Mouse (Mus musculus) hindbrain, embryonic 12.5 days (tissue): ENCODE measurements around the gene Slc25a41. TPM values are rescaled to one million over a fixed set of nuclear protein-coding genes. Genes with fewer than 3 reads are reported as not detected.

Experiments used
- ATAC-seq: fragments of 200-750 bp; cut with Nextera tagmentation; 2 replicates; pipeline ENCODE4 v1.8.0; 2017; ENCODE audit warnings: moderate TSS enrichment; ENCODE audit not compliant: low FRiP score
- H3K27ac ChIP-seq: fragments of 300-500 bp; sonication (generic); 2 replicates; pipeline ENCODE4 v1.5.1; 2016; ENCODE audit warnings: mild to moderate bottlenecking
- H3K27me3 ChIP-seq: fragments of 300-500 bp; sonication (generic); 2 replicates; pipeline ENCODE4 v1.6.1; 2016; ENCODE audit warnings: mild to moderate bottlenecking
- H3K36me3 ChIP-seq: fragments of 300-500 bp; sonication (generic); 2 replicates; pipeline ENCODE4 v1.6.1; 2016; ENCODE audit warnings: mild to moderate bottlenecking
- H3K4me1 ChIP-seq: fragments of 300-500 bp; sonication (generic); 2 replicates; pipeline ENCODE4 v1.6.1; 2016
- H3K4me2 ChIP-seq: fragments of 300-500 bp; sonication (generic); replicated peaks from 2 replicates; pipeline ENCODE4 v1.6.1; 2016; ENCODE audit warnings: mild to moderate bottlenecking
- H3K4me3 ChIP-seq: fragments of 300-500 bp; sonication (generic); 2 replicates; pipeline ENCODE4 v1.5.1; 2016; ENCODE audit warnings: mild to moderate bottlenecking
- H3K9ac ChIP-seq: fragments of 300-500 bp; sonication (generic); 2 replicates; pipeline ENCODE4 v1.6.1; 2016; ENCODE audit warnings: mild to moderate bottlenecking, moderate library complexity
- H3K9me3 ChIP-seq: fragments of 300-500 bp; sonication (generic); replicated peaks from 2 replicates; pipeline ENCODE4 v1.6.1; 2016; ENCODE audit warnings: mild to moderate bottlenecking
- WGBS: fragments of 180-500 bp; shearing (Covaris S2); methylation state at CpG from one replicate; pipeline ENCODE4 v1.1.7; 2016; 5-methylcytosine and 5-hydroxymethylcytosine counted together
- polyA plus RNA-seq: library from polyadenylated mRNA; unstranded; fragments of >200 nt; fragmentation: Nextera tagmentation; extraction: Ambion mirVana; gene quantifications from 2 replicates; pipeline ENCODE4 v1.2.1, GENCODE M21; 2016

Gene Slc25a41
- not detected in 2 replicates for polyA plus RNA-seq

- no peaks in the 10 kb centered on the region for H3K9me3 ChIP-seq
- 72% methylated on average over 8 of the region's 8 CpGs for WGBS
- peaks cover 10% of the 10 kb centered on the region; the same call in 1 of the 2 replicates for H3K36me3 ChIP-seq
- no peak within 1 kb of the TSS for H3K27ac ChIP-seq
- no peak within 1 kb of the TSS for H3K9ac ChIP-seq
- ATAC-seq: no peak
- no peak within 1 kb of the TSS for H3K4me3 ChIP-seq
- H3K4me2 ChIP-seq: no peak within 1 kb of the TSS
- 0 out of 2 replicates have a peak, but pooled peaks cover 2% of the 10 kb centered on the region for H3K4me1 ChIP-seq
- peaks cover 11% of the 10 kb centered on the region for H3K27me3 ChIP-seq
Observed at GRCm38 (mm10) chr17:57041554-57041953, at the start of gene Slc25a41. Slc25a41 (minus strand) TSS chr17:57041654.

GRCm38 (mm10) chr17:57087049-57087832, 45.8 kb upstream of the Slc25a41 start, which contains the start of gene Tubb4a:
Tubb4a (minus strand) TSS chr17:57087782.
- H3K4me3 ChIP-seq: peak within 1 kb of the TSS; percentile 54
- peak within 1 kb of the TSS; percentile 85 for H3K27ac ChIP-seq
- peaks cover 24% of the 10 kb centered on the region for H3K4me1 ChIP-seq
- peak within 1 kb of the TSS; percentile 64 for H3K4me2 ChIP-seq
- H3K9ac ChIP-seq: peak within 1 kb of the TSS; percentile 77
- WGBS: 1% methylated on average over 31 of the region's 31 CpGs
- H3K36me3 ChIP-seq: peaks cover 23% of the 10 kb centered on the region
- H3K9me3 ChIP-seq: 0 out of 2 replicates have a peak, but pooled peaks cover 3% of the 10 kb centered on the region
- ATAC-seq: peak; percentile 95
- peaks cover 3% of the 10 kb centered on the region; the same call in 1 of the 2 replicates for H3K27me3 ChIP-seq

- Histone ChIP-seq H3K9ac (no peak overlapping the region), H3K9me3 (no peaks in the 10 kb centered on the region), H3K4me1 (peaks cover 24% of the 10 kb centered on the region), H3K27ac (no peak overlapping the region), H3K4me3 (peak overlapping the region; percentile 54), H3K36me3 (peaks cover 31% of the 10 kb centered on the region), H3K27me3 (peaks cover 3% of the 10 kb centered on the region; the same call in 1 of the 2 replicates), H3K4me2 (peak overlapping the region; percentile 64)
- no peak for ATAC-seq
- 84% methylated on average over 11 of the region's 11 CpGs for WGBS
Observed at GRCm38 (mm10) chr17:57085970-57086757, 44.7 kb upstream of the Slc25a41 start.

GRCm38 (mm10) chr17:57082481-57082880, 41.0 kb upstream of the Slc25a41 start:
- Histone ChIP-seq H3K9me3 (no peaks in the 10 kb centered on the region), H3K4me1 (peaks cover 28% of the 10 kb centered on the region), H3K36me3 (peaks cover 42% of the 10 kb centered on the region), H3K27me3 (no peaks in the 10 kb centered on the region), H3K27ac (no peak overlapping the region), H3K4me2 (no peak overlapping the region), H3K9ac (no peak overlapping the region), H3K4me3 (no peak overlapping the region)
- WGBS: 84% methylated on average over 5 of the region's 5 CpGs
- no peak for ATAC-seq

GRCm38 (mm10) chr17:57081234-57081842, 39.9 kb upstream of the Slc25a41 start:
- 93% methylated on average over 31 of the region's 31 CpGs for WGBS
- peaks cover 42% of the 10 kb centered on the region for H3K36me3 ChIP-seq

GRCm38 (mm10) chr17:57079919-57080318, 38.5 kb upstream of the Slc25a41 start:
- Histone ChIP-seq H3K4me1 (peaks cover 13% of the 10 kb centered on the region; the same call in 1 of the 2 replicates), H3K9ac (no peak overlapping the region), H3K27me3 (no peaks in the 10 kb centered on the region), H3K9me3 (no peaks in the 10 kb centered on the region), H3K27ac (no peak overlapping the region), H3K4me2 (no peak overlapping the region), H3K36me3 (peaks cover 36% of the 10 kb centered on the region), H3K4me3 (no peak overlapping the region)
- ATAC-seq: no peak
- 70% methylated on average over 3 of the region's 3 CpGs for WGBS

More at GRCm38 (mm10) chr17:57081234-57081842, 39.9 kb upstream of the Slc25a41 start:
- Histone ChIP-seq H3K27me3 (no peaks in the 10 kb centered on the region), H3K9ac (no peak overlapping the region), H3K4me1 (peaks cover 19% of the 10 kb centered on the region), H3K4me3 (no peak overlapping the region), H3K4me2 (no peak overlapping the region), H3K27ac (no peak overlapping the region), H3K9me3 (no peaks in the 10 kb centered on the region)
- no peak for ATAC-seq

- peaks cover 24% of the 10 kb centered on the region for H3K36me3 ChIP-seq
- no peaks in the 10 kb centered on the region for H3K9me3 ChIP-seq
- no peak within 1 kb of the TSS for H3K4me2 ChIP-seq
- H3K4me3 ChIP-seq: no peak within 1 kb of the TSS
- peaks cover 7% of the 10 kb centered on the region; the same call in 1 of the 2 replicates for H3K4me1 ChIP-seq
- ATAC-seq: peak; percentile 14; the same call in 1 of the 2 replicates
- H3K27me3 ChIP-seq: no peaks in the 10 kb centered on the region
- H3K27ac ChIP-seq: peak within 1 kb of the TSS; percentile 23; the same call in 1 of the 2 replicates
- no peak within 1 kb of the TSS; the same call in 1 of the 2 replicates for H3K9ac ChIP-seq
- WGBS: 55% methylated on average over 6 of the region's 6 CpGs
Observed at GRCm38 (mm10) chr17:57078336-57078735, 36.9 kb upstream of the Slc25a41 start, which contains the start of gene Dennd1c. Dennd1c (minus strand) TSS chr17:57078514.

GRCm38 (mm10) chr17:57076916-57077315, 35.5 kb upstream of the Slc25a41 start:
- Histone ChIP-seq H3K36me3 (peaks cover 17% of the 10 kb centered on the region), H3K27ac (no peak overlapping the region), H3K4me1 (0 out of 2 replicates have a peak, but pooled peaks cover 5% of the 10 kb centered on the region), H3K4me2 (no peak overlapping the region), H3K9ac (no peak overlapping the region), H3K27me3 (no peaks in the 10 kb centered on the region), H3K4me3 (no peak overlapping the region), H3K9me3 (no peaks in the 10 kb centered on the region)
- WGBS: 52% methylated on average over 3 of the region's 3 CpGs
- no peak for ATAC-seq

GRCm38 (mm10) chr17:57070699-57071098, 29.2 kb upstream of the Slc25a41 start:
- no peaks in the 10 kb centered on the region for H3K9me3 ChIP-seq
- H3K27me3 ChIP-seq: peaks cover 3% of the 10 kb centered on the region; the same call in 1 of the 2 replicates
- peak overlapping the region; percentile 32 for H3K9ac ChIP-seq
- no peak overlapping the region for H3K27ac ChIP-seq
- peak; percentile 47 for ATAC-seq
- H3K4me1 ChIP-seq: peaks cover 9% of the 10 kb centered on the region
- 0 out of 2 replicates have a peak overlapping the region, but pooled peaks have one; percentile 20 for H3K4me3 ChIP-seq
- WGBS: under 1% methylated on average over 10 of the region's 11 CpGs
- H3K4me2 ChIP-seq: peak overlapping the region; percentile 38
- H3K36me3 ChIP-seq: no peaks in the 10 kb centered on the region

GRCm38 (mm10) chr17:57070272-57070671, 28.8 kb upstream of the Slc25a41 start:
- Histone ChIP-seq H3K4me2 (peak overlapping the region; percentile 38), H3K4me1 (peaks cover 12% of the 10 kb centered on the region), H3K9ac (peak overlapping the region; percentile 32), H3K27ac (no peak overlapping the region), H3K4me3 (peak overlapping the region; percentile 20; the same call in 1 of the 2 replicates), H3K36me3 (no peaks in the 10 kb centered on the region), H3K9me3 (no peaks in the 10 kb centered on the region), H3K27me3 (peaks cover 6% of the 10 kb centered on the region)
- 0 out of 2 replicates have a peak, but pooled peaks have one; percentile 49 for ATAC-seq
- WGBS: 14% methylated on average over 9 of the region's 9 CpGs

- ATAC-seq: no peak
- H3K4me1 ChIP-seq: peaks cover 19% of the 10 kb centered on the region
- no peaks in the 10 kb centered on the region for H3K9me3 ChIP-seq
- H3K9ac ChIP-seq: no peak overlapping the region
- H3K4me2 ChIP-seq: no peak overlapping the region
- H3K4me3 ChIP-seq: no peak overlapping the region
- peaks cover 38% of the 10 kb centered on the region for H3K27me3 ChIP-seq
- H3K36me3 ChIP-seq: no peaks in the 10 kb centered on the region
- no peak overlapping the region for H3K27ac ChIP-seq
- WGBS: 65% methylated on average over 5 of the region's 5 CpGs
Observed at GRCm38 (mm10) chr17:57066908-57067307, 25.5 kb upstream of the Slc25a41 start.
